Mouse (Mus musculus) adrenal gland (tissue): Measurements from ENCODE around the gene Kxd1.

Experiments used
- intact Hi-C: fragments of 180-260 bp; cut with DNase I; formaldehyde crosslinking; loops from one replicate; pipeline ENCODE4 v1.15.1; 2025

Kxd1 gene

GRCm38 (mm10) chr8:70549412-70550184, 21.8 kb upstream of the Kxd1 start:
- intact Hi-C loops: loop anchor here (5.0 kb wide), 1 partner anchor 38 kb away; no protein-coding TSS in a partner anchor

- intact Hi-C loops: no loop called here
These were observed 20.0 kb upstream of the Kxd1 start for GRCm38 (mm10) chr8:70547762-70548161.

- intact Hi-C loops: no loop called here
These were observed 18.7 kb upstream of the Kxd1 start for GRCm38 (mm10) chr8:70546412-70546811.

- intact Hi-C loops: no loop called here
These were observed 16.5 kb upstream of the Kxd1 start for GRCm38 (mm10) chr8:70544200-70544687.

- intact Hi-C loops: no loop called here
These were observed 13.3 kb upstream of the Kxd1 start for GRCm38 (mm10) chr8:70541081-70541480.

GRCm38 (mm10) chr8:70540507-70541071, 12.8 kb upstream of the Kxd1 start:
- intact Hi-C loops: no loop called here

- intact Hi-C loops: no loop called here
These were observed 12.3 kb upstream of the Kxd1 start for GRCm38 (mm10) chr8:70540013-70540506.

GRCm38 (mm10) chr8:70539077-70539813, 11.5 kb upstream of the Kxd1 start, which contains the start of gene Ell:
TSS of gene Ell (plus strand) at chr8:70539457.
- intact Hi-C loops: no loop called here

GRCm38 (mm10) chr8:70538633-70539076, 10.9 kb upstream of the Kxd1 start:
- intact Hi-C loops: no loop called here

GRCm38 (mm10) chr8:70538024-70538579, 10.3 kb upstream of the Kxd1 start:
- intact Hi-C loops: no loop called here

- intact Hi-C loops: no loop called here
These were observed 7.9 kb upstream of the Kxd1 start for GRCm38 (mm10) chr8:70535701-70536100.

- intact Hi-C loops: no loop called here
These were observed 7.5 kb upstream of the Kxd1 start for GRCm38 (mm10) chr8:70535221-70535620.

GRCm38 (mm10) chr8:70534281-70534680, 6.5 kb upstream of the Kxd1 start:
- intact Hi-C loops: no loop called here

- intact Hi-C loops: no loop called here
These were observed 2.6 kb upstream of the Kxd1 start for GRCm38 (mm10) chr8:70530314-70530713.

- intact Hi-C loops: no loop called here
These were observed 2.0 kb upstream of the Kxd1 start for GRCm38 (mm10) chr8:70529741-70530161.

- intact Hi-C loops: no loop called here
These were observed 1.5 kb upstream of the Kxd1 start for GRCm38 (mm10) chr8:70529299-70529698.

- intact Hi-C loops: no loop called here
These were observed 534 bp upstream of the Kxd1 start for GRCm38 (mm10) chr8:70528182-70528797.

- intact Hi-C loops: no loop called here
These were observed 645 bp downstream of the Kxd1 start for GRCm38 (mm10) chr8:70527111-70527511.

GRCm38 (mm10) chr8:70522592-70523403, 5.0 kb downstream of the Kxd1 start:
- intact Hi-C loops: no loop called here

- intact Hi-C loops: no loop called here
These were observed 8.2 kb downstream of the Kxd1 start for GRCm38 (mm10) chr8:70519606-70520005.
